Mouse (Mus musculus) CD4-positive naive resting alpha-beta T cell, adult 57 days (primary cell): ENCODE results near the gene Doc2a. TPM values are rescaled to one million over a fixed set of nuclear protein-coding genes. Genes with fewer than 3 reads are reported as not detected.

Experiments
- total RNA-seq: library from RNA; stranded (reverse); gene quantifications from one replicate; pipeline ENCODE4 v1.2.4, GENCODE M21; 2023

Gene Doc2a
- total RNA-seq: not detected

DNA sequence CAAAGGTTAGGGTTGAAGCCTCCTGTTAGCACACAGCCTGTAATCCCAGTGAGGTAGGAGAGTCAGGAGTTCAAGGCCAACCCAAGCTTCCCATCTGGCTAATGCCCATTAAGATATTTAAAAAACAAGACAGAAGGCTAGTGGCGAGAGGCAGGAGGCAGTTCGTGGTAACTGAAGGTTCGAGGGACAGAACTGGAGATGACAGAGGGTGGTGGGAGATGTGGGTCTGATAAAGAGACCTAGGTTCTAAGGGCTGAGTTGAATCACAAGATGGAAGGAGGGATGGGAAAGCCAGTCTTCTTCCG lies at the start of gene Doc2a:
Gene Doc2a (plus strand): TSS at position 301 of the 305 bp plus-strand sequence.

DNA sequence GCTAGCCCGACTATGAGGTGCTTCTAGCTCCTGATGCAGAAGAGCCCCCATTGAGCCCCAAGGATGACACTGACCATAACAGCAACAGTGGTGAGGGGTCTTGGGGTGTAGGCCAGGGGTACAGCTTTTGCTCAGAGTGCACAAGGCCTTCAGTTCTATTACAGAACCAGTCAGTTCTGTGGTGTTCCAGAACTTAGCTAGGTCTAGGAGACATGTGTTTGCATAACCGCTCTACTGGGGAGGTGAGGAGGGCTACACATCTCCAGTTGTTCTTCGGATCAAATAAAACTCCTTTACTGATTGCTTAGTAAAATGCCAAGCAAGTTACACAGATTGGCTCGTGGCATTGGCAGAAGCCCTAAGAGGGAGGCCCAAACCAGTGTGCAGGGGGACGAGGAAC lies 15.7 kb upstream of the Doc2a start, which contains the start of gene 4930451I11Rik:
Gene 4930451I11Rik (minus strand): TSS at position 101 of the 400 bp plus-strand sequence.

DNA sequence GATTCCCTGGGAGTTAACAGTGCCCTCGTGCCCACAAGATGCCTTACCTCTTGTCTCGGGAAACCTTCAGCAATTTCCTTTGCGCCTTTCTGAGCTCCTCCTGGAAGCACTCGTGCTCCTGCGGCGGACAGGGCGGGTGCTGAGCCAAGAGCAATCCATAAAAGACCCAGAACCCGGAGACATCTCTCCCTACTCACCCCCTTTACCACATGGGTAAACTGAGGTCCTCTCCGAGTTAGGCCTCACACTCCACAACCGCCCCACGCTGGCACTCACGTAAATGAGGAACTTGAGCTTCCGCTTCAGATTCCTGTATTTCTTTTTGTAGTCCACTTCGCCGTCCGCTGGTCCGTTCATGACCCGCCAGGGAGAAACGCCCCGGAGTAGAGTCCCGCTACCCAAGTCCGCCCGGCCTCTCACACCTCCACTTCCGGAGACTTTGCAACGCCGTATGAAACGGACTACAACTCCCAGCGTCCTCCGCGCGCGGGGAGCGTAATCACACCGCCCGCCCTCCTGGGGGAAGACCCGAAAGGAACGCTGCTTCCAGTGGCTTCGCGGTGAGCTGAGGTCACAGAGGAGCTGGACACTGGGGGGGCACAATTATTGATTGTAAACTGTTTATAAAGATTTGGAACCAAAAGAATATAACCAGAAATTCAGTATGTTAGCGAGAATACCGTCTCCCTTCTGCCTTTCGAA lies 14.4 kb downstream of the Doc2a start, which contains the start of gene Hirip3:
Gene Hirip3 (plus strand): TSS at position 544 of the 702 bp plus-strand sequence.

DNA sequence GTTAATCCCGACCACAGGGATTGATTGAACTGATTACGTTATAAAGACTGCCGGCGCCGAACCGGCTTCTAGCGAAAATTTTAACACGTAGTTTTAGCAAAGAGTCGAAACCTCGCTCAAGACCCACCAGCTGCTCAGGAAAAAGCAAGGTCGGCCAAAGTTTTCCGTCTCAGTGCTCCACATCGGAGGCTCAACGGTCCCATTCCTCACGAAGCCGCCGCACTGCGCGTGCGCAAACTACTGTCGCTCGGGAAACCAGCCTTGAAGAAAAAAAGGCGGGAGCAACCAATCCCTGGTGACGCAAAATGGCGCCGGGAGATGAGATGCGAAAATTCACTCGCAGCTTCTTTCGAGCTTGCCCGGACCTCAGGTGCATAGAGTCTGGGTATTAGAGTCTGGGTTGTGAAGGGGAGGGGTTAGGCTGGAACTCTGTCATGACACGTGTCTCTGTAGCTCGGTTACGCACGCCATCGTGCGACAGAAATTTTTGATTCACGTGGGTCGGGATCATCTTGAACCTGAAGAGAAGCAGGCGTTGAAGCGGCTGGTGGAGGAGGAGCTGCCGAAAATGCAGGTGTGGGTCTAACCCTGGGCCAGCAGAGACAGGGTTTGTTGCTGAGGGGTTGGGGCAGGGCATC lies 15.1 kb downstream of the Doc2a start, which contains the start of gene Ino80e:
Gene Ino80e (minus strand): TSS at position 231 of the 638 bp plus-strand sequence.

DNA sequence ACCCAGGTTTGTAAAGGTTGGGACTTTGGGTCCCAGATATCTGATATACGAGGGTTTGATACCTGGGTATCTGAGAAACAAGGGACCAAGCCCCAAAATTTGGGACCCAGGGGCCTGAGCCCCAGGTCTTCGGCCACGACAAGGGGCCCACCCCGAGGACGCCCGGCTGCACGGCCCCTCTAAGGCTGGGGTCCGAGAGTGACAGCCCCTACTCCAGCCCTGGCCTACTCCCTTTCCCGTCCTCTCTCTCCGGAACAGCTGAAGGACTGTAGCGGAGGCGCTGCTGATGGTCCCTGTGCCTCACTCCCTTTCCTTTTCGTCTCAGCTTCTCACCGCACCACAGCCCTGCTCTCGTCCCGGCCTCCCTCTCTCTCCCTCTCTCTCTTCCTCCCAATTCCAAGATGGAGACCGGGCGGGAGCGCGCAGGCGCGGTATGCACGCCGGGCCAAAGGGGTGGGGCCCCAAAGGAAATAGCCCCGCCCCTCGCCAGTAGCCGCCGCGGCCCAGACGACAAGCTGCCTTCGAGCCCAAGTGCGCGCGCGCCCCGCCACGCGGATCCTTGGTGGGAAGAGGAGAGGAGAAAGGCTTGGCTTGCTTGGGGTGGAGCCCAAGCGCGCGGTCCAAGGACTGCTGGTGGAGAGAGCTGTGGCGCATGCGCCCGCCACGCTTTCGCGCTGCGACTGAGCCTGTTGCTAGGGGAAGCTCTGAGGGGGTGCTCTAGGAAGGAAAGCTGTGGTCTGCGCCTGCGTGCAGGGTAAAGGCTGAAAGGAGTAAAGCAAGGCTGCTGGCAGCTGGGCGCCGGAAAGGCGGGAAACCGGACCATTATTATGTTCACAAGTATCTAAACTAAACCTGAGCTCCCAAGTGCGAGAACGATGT lies 37.3 kb downstream of the Doc2a start, which contains the start of gene Taok2:
Gene Taok2 (minus strand): TSS at position 418 of the 879 bp plus-strand sequence.

Other genes with a start within 250 kb of the Doc2a start
- 1.3 TPM for gene Nupr1, start 216.6 kb upstream of the Doc2a start, total RNA-seq
- gene Sgf29, start 198.1 kb upstream of the Doc2a start, total RNA-seq: 70.0 TPM
- 0.44 TPM for gene Sult1a1, start 171.0 kb upstream of the Doc2a start, total RNA-seq
- gene Bola2, start 152.0 kb upstream of the Doc2a start, total RNA-seq: 186 TPM
- 10.8 TPM for gene Slx1b, start 151.6 kb upstream of the Doc2a start, total RNA-seq
- 1,350 TPM for gene Coro1a, start 139.6 kb upstream of the Doc2a start, total RNA-seq
- gene Mapk3, start 87.8 kb upstream of the Doc2a start, total RNA-seq: 47.4 TPM
- gene Gdpd3, start 81.1 kb upstream of the Doc2a start, total RNA-seq: 5.8 TPM
- gene Ypel3, start 70.5 kb upstream of the Doc2a start, total RNA-seq: 256 TPM
- gene Tbx6, start 65.9 kb upstream of the Doc2a start, total RNA-seq: 11.5 TPM
- gene Ppp4c, start 54.9 kb upstream of the Doc2a start, total RNA-seq: 252 TPM
- gene Fam57b, start 49.7 kb upstream of the Doc2a start, total RNA-seq: not detected
- not detected for gene 4930451I11Rik, start 15.8 kb upstream of the Doc2a start, total RNA-seq
- gene Hirip3, start 14.6 kb downstream of the Doc2a start, total RNA-seq: 19.3 TPM
- gene Ino80e, start 15.0 kb downstream of the Doc2a start, total RNA-seq: 63.0 TPM
- 94.6 TPM for gene Taok2, start 37.3 kb downstream of the Doc2a start, total RNA-seq
- gene Tmem219, start 75.5 kb downstream of the Doc2a start, total RNA-seq: 36.1 TPM
- 39.6 TPM for gene Kctd13, start 81.5 kb downstream of the Doc2a start, total RNA-seq
- not detected for gene Asphd1, start 102.2 kb downstream of the Doc2a start, total RNA-seq
- gene Sez6l2, start 103.1 kb downstream of the Doc2a start, total RNA-seq: 9.2 TPM
- gene Cdipt, start 128.5 kb downstream of the Doc2a start, total RNA-seq: 154 TPM
- not detected for gene Cdiptos, start 128.7 kb downstream of the Doc2a start, total RNA-seq
- 39.4 TPM for gene Mvp, start 167.2 kb downstream of the Doc2a start, total RNA-seq
- not detected for gene Pagr1b, start 169.1 kb downstream of the Doc2a start, total RNA-seq
- 27.0 TPM for gene Pagr1a, start 169.9 kb downstream of the Doc2a start, total RNA-seq
- gene Gm42742, start 173.7 kb downstream of the Doc2a start, total RNA-seq: 35.1 TPM
- 5.5 TPM for gene Prrt2, start 173.8 kb downstream of the Doc2a start, total RNA-seq
- 228 TPM for gene Maz, start 179.6 kb downstream of the Doc2a start, total RNA-seq
- gene Kif22, start 195.1 kb downstream of the Doc2a start, total RNA-seq: 1.9 TPM
- gene Zg16, start 239.9 kb downstream of the Doc2a start, total RNA-seq: not detected
- gene AI467606, start 243.9 kb downstream of the Doc2a start, total RNA-seq: 95.7 TPM